Mouse (Mus musculus): ENCODE results near the gene Ap3s2. TPM values are rescaled to one million over a fixed set of nuclear protein-coding genes. Genes with fewer than 3 reads are reported as not detected.

The Ap3s2 gene
- polyA plus RNA-seq, 1 experiment: not detected

GRCm38 (mm10) chr7:79934461-79934860 lies 14.0 kb upstream of the Ap3s2 start:
- H3K4me1 ChIP-seq (ENCODE audit: control insufficient read depth, insufficient read depth, low read length): peaks cover 3% of the 10 kb centered on the region
- no peak overlapping the region for H3K27ac ChIP-seq (ENCODE audit: insufficient read depth, low read depth, low read length)
- H3K4me3 ChIP-seq (ENCODE audit: insufficient read depth, low read depth, low read length): peak overlapping the region; percentile 59
- 38% methylated on average over 5 of the region's 5 CpGs for WGBS
- TF ChIP-seq POLR2A (IDR thresholded peaks at IDR 0.05; ENCODE audit: insufficient read depth, low read depth, low read length): no peak
- no peak for TF ChIP-seq CTCF (IDR thresholded peaks at IDR 0.05; ENCODE audit: insufficient read depth, low read depth, low read length)

GRCm38 (mm10) chr7:79928516-79929052 lies 8.1 kb upstream of the Ap3s2 start:
- 57% methylated on average over 2 of the region's 2 CpGs for WGBS
- TF ChIP-seq CTCF (IDR thresholded peaks at IDR 0.05; ENCODE audit: insufficient read depth, low read depth, low read length) (no peak), POLR2A (IDR thresholded peaks at IDR 0.05; ENCODE audit: insufficient read depth, low read depth, low read length) (no peak)
- no peak overlapping the region for H3K4me3 ChIP-seq (ENCODE audit: insufficient read depth, low read depth, low read length)
- H3K27ac ChIP-seq (ENCODE audit: insufficient read depth, low read depth, low read length): no peak overlapping the region
- H3K4me1 ChIP-seq (ENCODE audit: control insufficient read depth, insufficient read depth, low read length): peaks cover 5% of the 10 kb centered on the region; the same call in 1 of the 2 replicates

DNA sequence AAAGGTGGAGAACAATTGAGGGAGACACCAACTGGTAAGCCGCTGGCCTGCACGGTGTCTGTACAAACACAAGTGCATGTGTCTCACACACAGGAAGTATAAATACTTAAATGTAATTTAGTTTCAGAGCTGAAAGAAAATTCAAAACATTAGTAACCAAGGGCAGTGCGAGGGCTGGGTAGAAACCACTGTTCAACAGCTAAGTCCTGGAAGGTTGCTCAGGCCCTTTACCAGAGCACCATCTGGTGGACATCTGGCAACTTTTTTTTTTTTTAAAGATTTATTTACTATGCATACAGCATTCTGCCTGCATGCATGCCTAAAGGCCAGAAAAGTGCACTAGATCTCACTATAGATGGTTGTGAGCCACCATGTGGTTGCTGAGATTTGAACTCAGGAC lies 5.9 kb downstream of the Ap3s2 start:
- TF ChIP-seq CTCF (IDR thresholded peaks at IDR 0.05; ENCODE audit: insufficient read depth, low read depth, low read length) (no peak), POLR2A (IDR thresholded peaks at IDR 0.05; ENCODE audit: insufficient read depth, low read depth, low read length) (no peak)
- Histone ChIP-seq H3K27ac (ENCODE audit: insufficient read depth, low read depth, low read length) (no peak overlapping the region), H3K4me3 (ENCODE audit: insufficient read depth, low read depth, low read length) (no peak overlapping the region), H3K4me1 (ENCODE audit: control insufficient read depth, insufficient read depth, low read length) (no peaks in the 10 kb centered on the region)
- 57% methylated on average over 3 of the region's 3 CpGs for WGBS

- WGBS: 55% methylated on average over 2 of the region's 2 CpGs
- H3K4me1 ChIP-seq (ENCODE audit: control insufficient read depth, insufficient read depth, low read length): no peaks in the 10 kb centered on the region
- H3K27ac ChIP-seq (ENCODE audit: insufficient read depth, low read depth, low read length): no peak overlapping the region
- H3K4me3 ChIP-seq (ENCODE audit: insufficient read depth, low read depth, low read length): no peak overlapping the region
- TF ChIP-seq POLR2A (IDR thresholded peaks at IDR 0.05; ENCODE audit: insufficient read depth, low read depth, low read length) (no peak), CTCF (IDR thresholded peaks at IDR 0.05; ENCODE audit: insufficient read depth, low read depth, low read length) (no peak)
Measured at GRCm38 (mm10) chr7:79907356-79907755, 13.1 kb downstream of the Ap3s2 start.

- Histone ChIP-seq H3K4me1 (ENCODE audit: control insufficient read depth, insufficient read depth, low read length) (no peaks in the 10 kb centered on the region), H3K4me3 (ENCODE audit: insufficient read depth, low read depth, low read length) (no peak overlapping the region), H3K27ac (ENCODE audit: insufficient read depth, low read depth, low read length) (no peak overlapping the region)
- 80% methylated on average over 3 of the region's 3 CpGs for WGBS
- TF ChIP-seq POLR2A (IDR thresholded peaks at IDR 0.05; ENCODE audit: insufficient read depth, low read depth, low read length) (no peak), CTCF (IDR thresholded peaks at IDR 0.05; ENCODE audit: insufficient read depth, low read depth, low read length) (no peak)
Measured at GRCm38 (mm10) chr7:79906914-79907313, 13.5 kb downstream of the Ap3s2 start.

- Histone ChIP-seq H3K27ac (ENCODE audit: insufficient read depth, low read depth, low read length) (no peak overlapping the region), H3K4me3 (ENCODE audit: insufficient read depth, low read depth, low read length) (no peak overlapping the region), H3K4me1 (ENCODE audit: control insufficient read depth, insufficient read depth, low read length) (no peaks in the 10 kb centered on the region)
- 97% methylated on average over 4 of the region's 4 CpGs for WGBS
- TF ChIP-seq CTCF (IDR thresholded peaks at IDR 0.05; ENCODE audit: insufficient read depth, low read depth, low read length) (no peak), POLR2A (IDR thresholded peaks at IDR 0.05; ENCODE audit: insufficient read depth, low read depth, low read length) (no peak)
Measured at GRCm38 (mm10) chr7:79905193-79905592, 15.3 kb downstream of the Ap3s2 start.

DNA sequence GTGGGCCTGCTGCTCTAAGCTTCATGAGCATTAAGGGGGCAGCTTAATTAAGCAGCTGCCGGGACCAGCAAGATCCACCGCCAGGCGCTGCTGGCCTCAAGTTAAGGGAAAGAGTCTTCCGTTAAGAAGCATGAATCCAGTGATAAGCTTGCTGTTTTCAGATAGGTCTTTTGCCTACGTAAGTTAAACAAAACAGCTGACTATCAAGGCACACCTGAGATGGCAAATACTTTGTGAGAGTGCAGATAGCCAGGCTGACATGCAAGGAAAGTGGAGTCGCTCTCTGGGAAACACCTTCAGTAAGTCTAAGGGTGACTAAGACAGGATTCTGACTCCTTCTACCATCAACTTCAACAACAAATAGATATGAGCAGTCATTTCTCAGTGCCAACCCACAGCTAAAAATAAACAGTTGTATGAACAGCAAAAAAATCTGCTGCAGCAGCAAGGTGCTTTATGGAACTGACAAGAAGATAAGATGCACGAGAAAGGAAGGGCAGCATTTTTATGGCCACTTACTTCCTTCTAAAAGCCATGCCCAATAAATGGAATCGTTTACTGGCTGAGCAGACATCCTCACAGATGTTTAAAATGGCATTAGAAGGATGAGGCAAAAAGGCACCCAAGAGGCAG lies 17.2 kb downstream of the Ap3s2 start:
- Histone ChIP-seq H3K27ac (ENCODE audit: insufficient read depth, low read depth, low read length) (no peak overlapping the region), H3K4me1 (ENCODE audit: control insufficient read depth, insufficient read depth, low read length) (no peaks in the 10 kb centered on the region), H3K4me3 (ENCODE audit: insufficient read depth, low read depth, low read length) (no peak overlapping the region)
- no peak for TF ChIP-seq CTCF (IDR thresholded peaks at IDR 0.05; ENCODE audit: insufficient read depth, low read depth, low read length)
- no peak for TF ChIP-seq POLR2A (IDR thresholded peaks at IDR 0.05; ENCODE audit: insufficient read depth, low read depth, low read length)
- WGBS: 93% methylated on average over 8 of the region's 8 CpGs

DNA sequence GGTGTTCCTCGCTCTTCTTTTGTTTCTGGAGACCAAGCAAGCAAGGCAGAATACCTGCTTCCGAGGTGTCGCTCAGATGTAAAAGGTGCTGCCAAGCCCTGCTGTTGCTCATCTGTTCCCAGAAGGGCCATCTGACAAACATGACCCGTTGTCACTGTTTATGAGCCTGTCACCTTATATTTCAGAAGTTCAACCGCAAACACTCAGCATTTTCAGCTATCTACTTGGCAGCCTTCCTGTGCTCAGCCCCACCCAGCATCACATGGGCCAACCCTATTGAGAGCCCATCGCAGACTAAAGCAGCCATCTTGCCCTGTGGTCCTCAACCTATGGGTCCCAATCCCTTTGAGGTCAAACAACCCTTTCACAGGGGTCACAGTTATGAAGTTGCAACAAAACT lies 19.7 kb downstream of the Ap3s2 start:
- WGBS: 97% methylated on average over 6 of the region's 6 CpGs
- H3K4me1 ChIP-seq (ENCODE audit: control insufficient read depth, insufficient read depth, low read length): no peaks in the 10 kb centered on the region
- H3K4me3 ChIP-seq (ENCODE audit: insufficient read depth, low read depth, low read length): no peak overlapping the region
- TF ChIP-seq CTCF (IDR thresholded peaks at IDR 0.05; ENCODE audit: insufficient read depth, low read depth, low read length) (no peak), POLR2A (IDR thresholded peaks at IDR 0.05; ENCODE audit: insufficient read depth, low read depth, low read length) (no peak)
- H3K27ac ChIP-seq (ENCODE audit: insufficient read depth, low read depth, low read length): no peak overlapping the region

DNA sequence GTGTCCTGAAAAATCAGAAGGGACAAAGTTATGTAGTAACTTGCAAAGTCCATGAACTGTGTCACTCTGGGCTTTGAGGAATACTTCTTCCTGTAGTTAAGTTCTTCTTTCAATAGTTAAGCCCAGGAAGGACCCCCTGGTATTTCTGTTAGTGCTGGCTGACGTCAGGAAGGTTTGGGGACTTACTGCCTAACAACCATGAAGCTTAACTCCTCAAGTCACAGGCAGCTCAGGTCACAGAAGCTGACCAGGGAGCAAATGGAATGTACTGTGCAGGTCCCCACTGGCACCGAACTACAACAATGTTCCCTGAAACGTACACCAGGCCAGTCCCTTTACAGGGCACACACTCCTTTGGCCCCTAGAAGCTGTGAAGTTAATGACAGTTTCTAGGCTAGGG lies 25.2 kb downstream of the Ap3s2 start:
- WGBS: 88% methylated on average over 3 of the region's 3 CpGs
- Histone ChIP-seq H3K4me3 (ENCODE audit: insufficient read depth, low read depth, low read length) (no peak overlapping the region), H3K27ac (ENCODE audit: insufficient read depth, low read depth, low read length) (no peak overlapping the region), H3K4me1 (ENCODE audit: control insufficient read depth, insufficient read depth, low read length) (no peaks in the 10 kb centered on the region)
- TF ChIP-seq POLR2A (IDR thresholded peaks at IDR 0.05; ENCODE audit: insufficient read depth, low read depth, low read length): no peak
- no peak for TF ChIP-seq CTCF (IDR thresholded peaks at IDR 0.05; ENCODE audit: insufficient read depth, low read depth, low read length)
